Mouse (Mus musculus): ENCODE data around the gene Krtap28-13.

The Krtap28-13 gene

DNA sequence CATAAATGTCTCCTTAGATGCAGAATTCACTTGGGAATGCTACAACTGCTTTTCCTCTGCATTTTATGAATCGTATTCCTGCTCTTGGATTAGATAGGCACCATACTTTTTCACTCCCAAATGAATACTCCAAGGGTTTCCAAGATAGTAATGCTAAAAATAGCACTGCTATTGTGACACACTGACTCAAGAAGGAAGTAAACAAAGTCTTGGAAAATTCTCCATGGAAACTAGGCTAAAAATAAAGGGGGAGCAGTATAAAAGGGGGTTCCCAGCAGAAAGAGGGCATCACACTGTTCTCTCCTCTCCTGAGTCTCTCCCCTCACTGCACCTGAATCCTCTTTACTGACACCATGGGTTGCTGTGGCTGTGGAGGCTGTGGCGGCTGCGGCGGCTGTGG is at the start of gene Krtap28-13:
Gene Krtap28-13 (plus strand): TSS at position 288 of the 400 bp plus-strand sequence.
- DNase-seq, result no peak

GRCm38 (mm10) chr1:83014477-83014876 is 46.3 kb upstream of the Krtap28-13 start:
- DNase-seq, result no peak

- DNase-seq, result peak; percentile 40
Measured at GRCm38 (mm10) chr1:83015329-83015879, 45.3 kb upstream of the Krtap28-13 start.

- DNase-seq, result peak; percentile 24
Measured at GRCm38 (mm10) chr1:83016556-83016955, 44.2 kb upstream of the Krtap28-13 start.

- no peak for DNase-seq
Measured at GRCm38 (mm10) chr1:83031950-83032349, 28.8 kb upstream of the Krtap28-13 start.

DNA sequence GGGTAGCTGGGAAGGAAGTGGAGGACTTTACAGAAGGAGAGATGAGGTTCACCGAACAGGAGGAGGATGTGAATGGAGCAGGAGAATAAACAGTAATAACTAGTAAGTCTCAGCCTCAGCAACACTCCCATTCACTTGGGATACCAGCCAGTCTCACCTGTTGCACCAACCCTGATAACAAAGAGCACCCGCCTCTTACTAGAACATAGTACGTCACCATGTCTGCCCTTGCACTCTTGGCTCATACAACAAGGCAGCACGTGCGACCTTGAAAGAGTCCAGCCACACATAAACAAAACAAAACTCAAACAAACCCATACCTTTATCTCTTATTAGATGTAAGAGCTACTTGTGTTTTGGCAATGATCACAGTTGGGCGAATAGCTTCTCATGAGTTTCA is 28.2 kb upstream of the Krtap28-13 start:
- no peak for DNase-seq

DNA sequence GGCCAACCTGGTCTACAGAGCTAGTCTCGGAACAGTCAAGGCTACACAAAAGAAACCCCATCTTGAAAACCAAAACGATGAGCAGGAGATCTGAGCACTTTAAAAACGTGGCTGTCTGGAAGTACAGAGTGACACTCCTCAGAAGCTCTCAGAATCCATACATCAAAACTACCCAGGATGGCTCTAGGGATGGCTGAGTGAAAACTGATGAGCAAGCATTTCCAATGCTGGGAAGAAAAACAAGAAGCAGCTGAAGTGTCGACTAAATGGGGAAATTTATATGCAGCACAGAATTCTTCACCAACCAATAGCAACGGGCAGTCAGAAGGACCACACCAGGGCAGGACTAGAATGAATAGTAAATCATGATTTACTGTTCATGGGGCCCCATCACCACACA is 26.2 kb upstream of the Krtap28-13 start:
- no peak for DNase-seq

GRCm38 (mm10) chr1:83036892-83037667 is 23.6 kb upstream of the Krtap28-13 start:
- DNase-seq, result no peak

GRCm38 (mm10) chr1:83038109-83038672 is 22.5 kb upstream of the Krtap28-13 start, which contains the start of gene Slc19a3:
Gene Slc19a3 (minus strand): TSS chr1:83038448.
- peak; percentile 93 for DNase-seq

DNA sequence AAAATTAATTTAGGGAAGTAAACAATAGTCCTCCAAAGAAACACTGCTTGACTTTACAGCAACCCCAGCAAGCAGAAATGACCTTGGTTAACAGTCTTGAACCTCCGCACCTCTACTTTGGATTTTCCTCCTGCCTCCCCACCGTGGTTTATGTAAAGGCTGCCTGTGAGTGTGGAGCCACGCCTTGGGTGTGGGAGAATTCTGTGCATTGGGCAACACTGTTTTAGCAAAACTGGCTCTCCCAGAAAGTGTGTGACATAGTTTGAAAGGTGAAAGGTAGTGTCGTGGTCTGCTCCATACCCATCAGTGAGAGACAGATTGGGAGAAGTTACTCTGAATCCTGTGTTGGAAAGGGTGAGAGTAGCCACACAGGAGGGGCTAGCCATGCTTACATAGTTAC is 21.6 kb upstream of the Krtap28-13 start:
- DNase-seq, result no peak

DNA sequence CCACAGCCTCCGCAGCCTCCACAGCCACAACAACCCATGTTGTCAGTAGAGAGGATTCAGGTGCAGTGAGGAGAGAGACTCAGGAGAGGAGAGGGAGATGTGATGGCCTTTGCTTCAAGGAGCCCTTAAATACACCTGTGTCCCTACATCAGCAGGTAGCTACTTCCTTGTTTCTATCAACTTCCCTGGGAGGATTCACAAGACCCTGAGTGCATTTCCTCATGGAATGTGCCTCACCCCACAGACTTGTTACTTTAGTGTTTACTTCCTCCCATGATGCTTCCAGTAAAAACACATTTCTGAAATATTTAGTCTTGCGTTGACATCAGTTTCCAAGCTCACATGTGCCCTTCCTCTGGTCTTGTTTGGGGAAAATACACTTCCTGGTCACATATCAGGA is 18.4 kb upstream of the Krtap28-13 start, which contains the start of gene Krtap28-10:
Gene Krtap28-10 (minus strand): TSS at position 101 of the 400 bp plus-strand sequence.
- DNase-seq, result no peak

GRCm38 (mm10) chr1:83044882-83045427 is 15.8 kb upstream of the Krtap28-13 start, which contains the start of gene Gm47969:
Gene Gm47969 (plus strand): TSS chr1:83044932.
- DNase-seq, result no peak

DNA sequence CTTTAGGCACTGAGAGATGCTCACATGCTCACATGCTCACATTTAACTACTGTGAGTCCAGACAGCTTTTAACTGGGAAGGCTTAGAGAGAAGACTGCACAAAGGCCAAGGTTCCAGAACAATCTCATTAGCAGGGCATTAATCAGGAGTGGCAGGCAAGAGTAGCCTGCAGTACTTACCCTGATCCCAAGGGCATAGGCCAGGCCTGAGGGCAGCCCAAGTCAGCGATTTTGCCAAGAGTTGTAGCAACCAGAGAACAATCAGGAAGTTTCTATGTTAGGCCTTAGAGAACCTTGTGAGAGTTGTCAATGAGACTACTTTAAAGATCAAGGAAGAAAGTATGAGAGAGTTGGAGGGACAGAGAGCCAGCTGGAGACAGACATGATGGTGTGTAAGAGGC is 2.2 kb upstream of the Krtap28-13 start:
- no peak for DNase-seq

DNA sequence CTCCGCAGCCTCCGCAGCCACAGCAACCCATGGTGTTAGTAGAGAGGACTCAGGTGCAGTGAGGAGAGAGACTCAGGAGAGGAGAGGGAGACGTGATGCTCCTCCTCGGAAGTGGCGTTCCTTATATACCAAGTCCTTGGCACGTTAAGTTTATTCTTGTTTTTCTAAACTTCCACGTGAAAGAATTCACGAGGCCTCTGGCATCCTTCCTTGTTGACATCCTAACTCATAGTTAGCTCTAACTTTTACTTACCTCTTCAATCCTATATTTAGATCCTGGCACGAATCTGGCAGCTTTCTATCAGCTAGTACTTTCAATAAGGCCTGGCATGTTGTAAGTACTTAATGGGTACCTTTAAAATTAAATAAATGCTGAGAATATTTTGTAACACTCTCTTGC is 1.5 kb upstream of the Krtap28-13 start, which contains the start of gene A030005K14Rik:
Gene A030005K14Rik (minus strand): TSS at position 101 of the 400 bp plus-strand sequence.
- DNase-seq, result no peak

- DNase-seq, result no peak
Measured at GRCm38 (mm10) chr1:83064851-83065250, 4.1 kb downstream of the Krtap28-13 start.

DNA sequence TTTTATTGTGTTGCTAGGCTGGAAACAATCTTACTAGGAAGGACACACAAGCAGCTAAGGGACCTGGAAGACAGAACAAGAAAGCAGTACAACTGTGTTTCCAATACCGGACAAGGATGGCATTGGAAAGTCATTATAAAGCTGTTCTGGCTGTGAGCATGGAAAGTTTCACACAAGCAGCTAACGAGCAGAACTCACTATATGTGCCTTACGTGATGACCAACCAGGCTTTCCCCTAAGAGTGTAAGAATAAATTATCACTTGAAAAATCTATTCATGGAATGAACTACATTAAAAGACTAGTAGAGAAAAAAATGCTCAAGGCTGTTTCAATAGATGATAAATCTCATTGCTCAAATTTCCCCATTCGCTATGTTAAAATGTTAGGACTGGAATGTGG is 5.8 kb downstream of the Krtap28-13 start:
- no peak for DNase-seq

DNA sequence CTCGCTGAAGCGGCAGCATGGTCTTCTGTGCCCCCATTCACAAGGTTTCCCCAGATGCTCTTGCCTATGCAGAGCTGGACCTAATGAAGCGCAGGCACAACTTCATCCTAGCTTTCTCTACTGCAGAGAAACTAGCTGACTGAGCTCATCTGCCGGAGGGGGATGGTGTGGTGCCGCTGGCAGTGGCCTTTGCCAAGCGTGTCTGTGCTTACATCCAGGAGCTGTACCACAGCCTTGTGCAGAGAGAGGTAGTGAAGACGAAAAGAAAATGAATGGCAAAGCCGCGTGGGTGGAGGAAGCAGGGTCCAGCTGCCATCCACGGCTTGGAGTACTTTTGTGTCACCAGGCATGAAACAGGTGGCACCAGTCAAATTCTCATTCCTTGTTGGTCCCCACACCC is 6.5 kb downstream of the Krtap28-13 start:
- DNase-seq, result no peak

DNA sequence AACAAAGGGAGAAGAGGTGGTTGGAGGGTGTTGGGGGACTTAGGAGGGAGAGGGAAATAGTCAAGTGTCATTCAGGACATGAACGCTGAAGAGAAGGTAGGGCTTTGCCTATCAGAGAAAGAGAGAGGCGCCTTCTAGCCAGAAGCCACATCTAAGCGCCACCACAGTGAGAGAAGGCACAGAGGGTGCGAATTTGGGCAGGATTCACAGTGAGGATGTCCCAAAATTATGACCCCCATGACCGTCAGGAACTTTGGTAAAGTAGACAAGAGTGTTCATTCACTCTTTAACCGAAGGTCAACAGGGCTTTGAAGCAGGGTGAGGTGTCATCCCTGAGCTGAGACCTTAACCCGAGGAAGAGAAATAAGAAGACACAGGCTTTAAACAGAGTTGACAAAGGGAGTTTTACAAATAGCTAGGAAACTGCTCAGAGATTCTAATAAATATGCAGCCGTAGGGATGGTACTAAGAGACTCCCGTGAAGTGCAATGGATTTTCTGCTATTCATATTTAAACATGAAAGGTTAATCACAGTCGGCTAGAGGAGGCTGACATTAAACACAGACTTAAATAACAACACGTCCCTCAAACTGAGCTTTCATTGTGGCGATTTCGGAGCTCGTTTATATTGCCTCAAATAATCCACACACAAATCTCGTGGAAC is 14.9 kb downstream of the Krtap28-13 start:
- DNase-seq, result no peak

DNA sequence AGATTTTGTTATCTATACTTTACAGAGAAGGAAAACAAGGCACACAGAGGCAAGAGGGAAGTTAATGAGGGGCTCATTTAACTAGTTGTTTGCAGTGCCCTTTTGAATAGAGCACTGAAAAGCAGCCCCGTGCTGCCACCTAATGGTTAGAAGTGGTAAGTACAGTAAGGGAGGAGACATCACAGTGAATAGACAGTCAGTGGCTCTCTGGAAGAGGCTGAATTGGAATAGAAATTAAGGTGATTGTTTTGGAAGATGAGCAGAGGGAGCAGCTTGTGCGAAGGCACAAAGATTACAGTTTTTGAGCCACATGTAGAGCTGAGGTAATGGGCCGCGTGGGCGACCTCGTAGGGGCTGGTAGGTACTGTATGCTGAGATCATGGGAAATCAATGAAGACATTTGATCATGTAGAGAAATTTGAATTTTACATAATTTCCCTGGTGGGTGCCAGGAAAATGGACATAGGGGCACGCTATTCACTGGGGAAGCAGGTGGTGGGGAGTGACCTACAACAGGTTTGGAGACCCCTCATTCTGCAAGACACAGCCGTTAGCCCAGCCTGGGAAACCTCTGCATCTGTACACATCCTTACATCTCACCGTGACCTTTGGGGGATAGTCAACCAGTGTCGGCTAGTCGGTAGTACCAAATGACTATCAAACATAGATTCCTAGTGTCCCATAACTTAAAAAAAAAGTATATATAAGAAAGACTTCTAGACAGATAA is 15.6 kb downstream of the Krtap28-13 start:
- no peak for DNase-seq

DNA sequence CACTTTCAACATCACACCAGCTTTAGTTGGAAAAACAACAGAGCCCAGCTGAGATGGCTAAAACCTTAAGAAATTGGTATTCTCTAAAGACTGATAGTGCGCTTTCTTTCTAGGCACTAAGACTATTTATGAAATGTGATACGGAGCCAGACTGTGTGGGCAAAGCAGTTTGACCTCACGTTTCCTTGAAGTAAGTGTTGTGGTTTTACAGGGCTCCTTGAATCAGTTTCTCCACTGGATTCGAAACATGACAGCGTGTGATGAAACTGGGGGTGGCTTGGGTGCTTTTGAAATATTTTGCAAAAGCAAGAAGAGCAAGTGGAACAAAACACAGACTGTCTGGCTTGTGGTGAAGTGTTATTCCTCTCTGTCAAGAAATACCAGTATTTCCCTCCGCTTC is 16.3 kb downstream of the Krtap28-13 start:
- no peak for DNase-seq

- DNase-seq, result no peak
Measured at GRCm38 (mm10) chr1:83084790-83085189, 24.1 kb downstream of the Krtap28-13 start.

DNA sequence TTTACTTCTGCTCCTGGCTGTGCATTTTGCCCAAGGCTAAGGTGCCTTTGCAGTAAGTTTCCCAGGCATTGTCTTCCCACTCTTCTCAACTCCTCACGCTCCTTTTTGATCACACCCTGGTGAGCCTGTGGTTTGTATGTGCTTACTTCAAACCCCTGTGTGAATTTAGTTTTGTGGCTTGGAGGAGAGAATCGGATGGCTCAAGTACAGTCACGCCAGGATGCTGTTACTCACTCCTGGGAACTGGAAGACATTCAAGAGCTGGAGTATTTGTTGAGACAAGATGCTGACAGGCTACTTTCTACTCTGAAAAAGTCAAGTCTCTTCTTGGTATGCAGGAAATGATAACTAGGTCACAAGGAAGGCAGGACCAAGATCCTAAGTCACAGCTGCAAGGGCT is 30.5 kb downstream of the Krtap28-13 start:
- DNase-seq, result no peak
